Mouse (Mus musculus) intestine, postnatal 0 days (tissue): ENCODE measurements around the gene Mr1. TPM values are rescaled to one million over a fixed set of nuclear protein-coding genes. Genes with fewer than 3 reads are reported as not detected.

Experiments used
- ATAC-seq: fragments of 200-750 bp; cut with Nextera tagmentation; 2 replicates; pipeline ENCODE4 v1.8.0; 2017; ENCODE audit warnings: mild to moderate bottlenecking, moderate TSS enrichment, moderate library complexity
- H3K27ac ChIP-seq: fragments of 300-500 bp; sonication (generic); 2 replicates; pipeline ENCODE4 v1.5.1; 2014; ENCODE audit warnings: mild to moderate bottlenecking, low read depth, low read length, moderate library complexity
- H3K27me3 ChIP-seq: fragments of 300-500 bp; sonication (generic); replicated peaks from 2 replicates; pipeline ENCODE4 v1.6.1; 2014; ENCODE audit warnings: low read length, mixed read lengths; ENCODE audit not compliant: control insufficient read depth, insufficient read depth
- H3K36me3 ChIP-seq: fragments of 300-500 bp; sonication (generic); 2 replicates; pipeline ENCODE4 v1.6.1; 2014; ENCODE audit warnings: mild to moderate bottlenecking, moderate library complexity; ENCODE audit not compliant: control insufficient read depth, insufficient read depth
- H3K4me1 ChIP-seq: fragments of 300-500 bp; sonication (generic); replicated peaks from 2 replicates; pipeline ENCODE4 v1.6.1; 2014; ENCODE audit warnings: antibody characterized with exemption, low read length, mixed read lengths; ENCODE audit not compliant: control insufficient read depth, insufficient read depth
- H3K4me2 ChIP-seq: fragments of 300-500 bp; sonication (generic); replicated peaks from 2 replicates; pipeline ENCODE4 v1.6.1; 2014; ENCODE audit warnings: low read depth, mild to moderate bottlenecking, moderate library complexity
- H3K4me3 ChIP-seq: fragments of 300-500 bp; sonication (generic); 2 replicates; pipeline ENCODE4 v1.5.1; 2014; ENCODE audit warnings: low read depth, low read length
- H3K9ac ChIP-seq: fragments of 300-500 bp; sonication (generic); 2 replicates; pipeline ENCODE4 v1.6.1; 2014; ENCODE audit warnings: mild to moderate bottlenecking, low read depth, low read length
- H3K9me3 ChIP-seq: fragments of 300-500 bp; sonication (generic); 2 replicates; pipeline ENCODE4 v1.6.1; 2016; ENCODE audit warnings: mixed run types; ENCODE audit not compliant: control insufficient read depth
- CTCF ChIP-seq: sonication (generic); IDR thresholded peaks from 2 replicates; pipeline ENCODE4 v1.5.1; 2016; ENCODE audit warnings: low read depth, mild to moderate bottlenecking, control low read depth, antibody characterized with exemption, moderate library complexity
- WGBS: fragments of 180-500 bp; shearing (Covaris S2); extraction: QIAGEN DNeasy Blood & Tissue Kit; methylation state at CpG from one replicate; pipeline ENCODE4 v1.1.7; 2014; 5-methylcytosine and 5-hydroxymethylcytosine counted together
- polyA plus RNA-seq: library from polyadenylated mRNA; unstranded; fragments of >200 nt; fragmentation: Nextera tagmentation; extraction: Ambion mirVana; gene quantifications from 2 replicates; pipeline ENCODE4 v1.2.1, GENCODE M21; 2015

Mr1 gene
- polyA plus RNA-seq, 1 experiment from 2014 or later = 2.8 TPM

DNA sequence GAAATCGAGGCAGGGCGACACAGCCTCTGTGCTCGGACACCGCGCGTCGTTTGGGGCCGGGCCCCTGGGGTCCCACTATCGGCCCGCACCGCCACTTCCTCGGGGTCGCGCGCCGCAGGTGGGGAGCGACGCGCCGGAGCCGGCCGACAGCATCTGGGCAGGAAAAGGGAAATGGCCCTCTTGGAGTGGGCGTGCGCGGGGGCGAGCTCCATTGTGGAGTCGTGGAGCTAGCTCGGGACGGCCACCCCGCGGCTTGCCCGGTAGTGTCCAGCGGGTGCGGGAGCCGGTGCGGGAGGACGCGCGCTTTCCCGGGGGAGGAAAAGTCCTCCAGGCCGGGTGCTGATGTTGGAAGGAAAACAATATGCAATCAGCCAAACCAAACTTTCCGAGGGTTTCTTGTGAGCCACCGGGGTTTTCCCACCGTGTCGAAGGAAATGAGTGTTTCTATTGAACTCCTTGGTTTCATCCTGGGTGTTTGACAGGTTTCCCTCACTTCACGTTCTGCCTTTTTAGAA is 12.4 kb upstream of the Mr1 start:
- Histone ChIP-seq H3K9me3 (no peaks in the 10 kb centered on the region), H3K4me3 (peak overlapping the region; percentile 99), H3K27ac (peak overlapping the region; percentile 75), H3K4me1 (no peaks in the 10 kb centered on the region), H3K36me3 (no peaks in the 10 kb centered on the region), H3K27me3 (no peaks in the 10 kb centered on the region; the same call in 1 of the 2 replicates), H3K4me2 (peak overlapping the region; percentile 90), H3K9ac (peak overlapping the region; percentile 83)
- peak; percentile 40 for ATAC-seq
- TF ChIP-seq CTCF = peak; percentile 47
- under 1% methylated on average over 46 of the region's 46 CpGs for whole genome bisulfite sequencing

DNA sequence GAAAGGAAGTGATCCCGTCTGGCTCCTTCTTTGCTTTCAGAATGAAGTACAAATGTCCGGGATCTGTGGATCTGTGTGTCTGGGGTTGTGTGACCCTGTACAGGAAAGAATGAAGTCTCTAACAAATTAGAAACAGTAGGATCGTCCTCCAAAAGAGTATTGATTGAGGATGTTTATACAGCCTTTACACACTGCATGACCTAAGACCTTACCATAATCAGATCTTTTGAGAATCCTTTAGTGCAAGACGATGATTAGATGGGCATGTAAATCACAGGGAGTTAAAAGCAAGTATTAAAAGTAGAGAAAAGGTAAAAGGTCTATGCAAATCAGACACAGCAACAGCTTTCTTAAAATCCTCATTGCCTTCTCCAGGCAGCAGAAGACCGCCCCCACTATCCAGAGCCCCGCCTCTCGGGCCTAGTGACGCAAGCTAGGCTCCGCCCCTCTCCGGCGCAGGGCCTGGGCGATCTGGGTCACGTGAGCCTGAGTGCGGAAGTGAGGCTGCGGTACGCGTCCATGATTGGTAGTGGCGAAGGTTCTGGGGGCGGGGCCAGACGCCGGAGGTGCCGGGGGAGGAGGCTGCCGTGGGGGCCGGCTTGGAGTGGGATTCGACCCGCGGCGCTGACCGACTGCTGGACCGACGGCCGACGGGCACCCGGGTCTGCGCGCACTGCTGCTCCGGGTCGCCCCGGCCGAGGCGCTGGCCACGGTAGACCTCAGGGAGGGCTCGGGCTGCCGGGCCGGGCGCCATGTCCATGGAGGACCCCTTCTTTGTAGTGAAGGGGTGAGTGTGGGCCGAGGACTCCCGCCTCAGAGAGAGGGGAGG is 11.7 kb upstream of the Mr1 start, which contains the start of gene Stx6:
Gene Stx6, plus strand, starts transcription at position 575 of the 829 bp plus-strand sequence.
- Histone ChIP-seq H3K27ac (peak within 1 kb of the TSS; percentile 75), H3K4me1 (no peaks in the 10 kb centered on the region), H3K4me3 (peak within 1 kb of the TSS; percentile 99), H3K4me2 (peak within 1 kb of the TSS; percentile 90), H3K9me3 (no peaks in the 10 kb centered on the region), H3K9ac (peak within 1 kb of the TSS; percentile 83), H3K27me3 (no peaks in the 10 kb centered on the region; the same call in 1 of the 2 replicates), H3K36me3 (no peaks in the 10 kb centered on the region)
- no peak for TF ChIP-seq CTCF
- peak; percentile 98 for ATAC-seq
- under 1% methylated on average over 46 of the region's 48 CpGs for WGBS

DNA sequence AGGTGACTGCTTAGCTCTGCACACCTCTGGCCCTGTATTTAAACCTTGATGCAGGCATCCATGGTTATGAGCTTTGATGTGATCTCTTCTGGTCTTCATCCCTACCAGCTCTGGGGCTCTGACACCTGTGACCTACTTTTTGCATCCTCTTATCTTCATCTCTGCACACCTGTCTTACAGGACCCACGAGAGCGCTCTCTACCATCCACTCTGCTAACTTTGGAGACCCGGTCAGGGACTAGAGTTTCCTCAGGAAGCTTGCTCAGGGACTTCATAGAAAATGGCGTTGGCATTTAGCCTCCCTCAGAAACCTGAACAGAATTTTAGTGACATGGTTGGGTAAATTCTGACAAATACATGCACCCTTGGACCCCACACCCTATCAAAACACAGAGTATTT is 7.3 kb upstream of the Mr1 start:
- Histone ChIP-seq H3K27ac (no peak overlapping the region), H3K4me3 (no peak overlapping the region), H3K4me2 (no peak overlapping the region), H3K4me1 (no peaks in the 10 kb centered on the region), H3K36me3 (no peaks in the 10 kb centered on the region), H3K27me3 (no peaks in the 10 kb centered on the region; the same call in 1 of the 2 replicates), H3K9me3 (no peaks in the 10 kb centered on the region), H3K9ac (no peak overlapping the region)
- no peak for TF ChIP-seq CTCF
- no peak for ATAC-seq
- WGBS = 59% methylated on average over 4 of the region's 4 CpGs

DNA sequence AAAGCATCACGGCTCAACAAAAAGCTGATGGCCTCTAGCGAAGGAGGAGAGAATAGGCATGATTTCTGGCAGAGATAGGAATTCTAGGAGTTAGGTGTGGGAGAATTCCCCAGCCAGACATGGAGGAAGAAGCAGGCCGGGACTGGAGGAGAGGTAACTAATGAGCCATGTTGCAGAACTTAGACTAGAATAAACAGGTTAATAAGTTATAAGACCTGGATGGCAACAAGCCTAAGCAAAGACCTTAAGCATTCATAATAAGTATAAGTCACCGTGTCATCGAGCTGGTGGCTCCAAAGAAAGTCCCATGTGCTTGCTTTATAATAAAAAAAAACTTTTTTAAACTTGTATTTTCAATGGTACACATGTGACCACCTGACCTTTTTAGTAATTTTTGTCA is 4.2 kb upstream of the Mr1 start:
- no peaks in the 10 kb centered on the region for H3K4me1 ChIP-seq
- H3K27me3 ChIP-seq = no peaks in the 10 kb centered on the region; the same call in 1 of the 2 replicates
- H3K27ac ChIP-seq = no peak overlapping the region
- H3K9me3 ChIP-seq = no peaks in the 10 kb centered on the region
- TF ChIP-seq CTCF = no peak
- ATAC-seq = no peak
- H3K9ac ChIP-seq = no peak overlapping the region
- H3K4me2 ChIP-seq = no peak overlapping the region
- no peak overlapping the region for H3K4me3 ChIP-seq
- no peaks in the 10 kb centered on the region for H3K36me3 ChIP-seq
- 83% methylated on average over 5 of the region's 5 CpGs for WGBS

DNA sequence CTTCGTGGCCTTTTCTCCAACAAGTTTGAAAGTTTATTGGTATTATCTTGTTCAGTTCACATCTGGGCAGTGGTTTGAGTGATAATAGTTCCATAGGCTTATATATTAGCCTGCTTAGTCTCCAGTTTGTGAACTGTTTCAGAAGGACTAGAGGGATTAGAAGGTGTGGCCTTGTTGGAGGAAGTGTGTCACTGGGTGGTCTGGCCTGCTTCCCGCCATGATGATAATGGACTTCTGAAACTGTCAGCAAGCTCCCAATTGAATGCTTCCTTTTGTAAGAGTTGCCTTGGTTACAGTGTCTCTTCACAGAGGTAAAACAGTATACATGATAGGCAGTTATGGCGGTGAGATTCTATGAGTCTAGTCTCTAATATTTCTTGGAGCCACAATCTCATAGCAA is 2.8 kb upstream of the Mr1 start:
- Histone ChIP-seq H3K27me3 (no peaks in the 10 kb centered on the region), H3K9ac (no peak overlapping the region), H3K4me3 (no peak overlapping the region), H3K36me3 (no peaks in the 10 kb centered on the region), H3K9me3 (no peaks in the 10 kb centered on the region), H3K27ac (no peak overlapping the region), H3K4me2 (no peak overlapping the region), H3K4me1 (no peaks in the 10 kb centered on the region)
- no peak for ATAC-seq
- WGBS = 90% methylated on average over 3 of the region's 3 CpGs
- TF ChIP-seq CTCF = no peak

DNA sequence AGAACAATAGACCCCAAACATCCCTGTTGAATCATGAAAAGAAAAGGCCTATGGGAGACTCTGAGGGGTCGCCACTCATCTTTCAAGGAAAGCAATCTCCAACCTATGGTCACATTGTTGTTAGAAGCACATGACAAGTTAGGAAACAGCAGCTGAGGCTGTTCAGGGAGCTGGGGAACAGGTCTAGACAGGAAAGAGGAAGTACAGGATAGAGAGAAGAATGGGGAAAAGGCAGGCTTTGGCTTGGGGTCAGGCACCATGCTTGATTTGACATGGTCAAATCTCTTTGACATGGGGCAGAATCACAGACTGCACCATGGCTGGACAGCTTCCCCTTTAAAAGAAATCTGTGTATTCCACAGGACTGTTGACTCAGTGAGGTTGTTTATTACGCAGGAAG is 614 bp upstream of the Mr1 start:
- 84% methylated on average over 2 of the region's 2 CpGs for WGBS
- no peak for ATAC-seq
- no peak for TF ChIP-seq CTCF
- Histone ChIP-seq H3K4me3 (no peak overlapping the region), H3K9me3 (no peaks in the 10 kb centered on the region), H3K36me3 (no peaks in the 10 kb centered on the region), H3K27ac (no peak overlapping the region), H3K4me1 (no peaks in the 10 kb centered on the region), H3K4me2 (no peak overlapping the region), H3K27me3 (no peaks in the 10 kb centered on the region), H3K9ac (no peak overlapping the region)
